Mouse (Mus musculus) liver, embryonic 16.5 days (tissue): ENCODE data around the gene Ldhb. TPM values are rescaled to one million over a fixed set of nuclear protein-coding genes. Genes with fewer than 3 reads are reported as not detected.

Experiments used
- polyA plus RNA-seq: library from polyadenylated mRNA; unstranded; fragments of >200 nt; fragmentation: Nextera tagmentation; extraction: Ambion mirVana; gene quantifications from 2 replicates; pipeline ENCODE4 v1.2.1, GENCODE M21; 2015

The Ldhb gene
- polyA plus RNA-seq, 1 experiment from 2014 or later: 17.6 TPM

Other genes starting within 250 kb of the Ldhb start
- 2.0 TPM in 1 of 2 replicates, not detected in the other for gene Iapp, start 209.5 kb downstream of the Ldhb start, polyA plus RNA-seq
- gene Slco1a5, start 185.0 kb downstream of the Ldhb start, polyA plus RNA-seq: 0.05 TPM in 1 of 2 replicates, not detected in the other
- gene Pyroxd1, start 162.3 kb downstream of the Ldhb start, polyA plus RNA-seq: 5.6 and 6.3 TPM in 2 replicates
- 12.1 and 13.8 TPM in 2 replicates for gene Recql, start 120.9 kb downstream of the Ldhb start, polyA plus RNA-seq
- 26.1 and 27.3 TPM in 2 replicates for gene Golt1b, start 120.7 kb downstream of the Ldhb start, polyA plus RNA-seq
- 0.06 and 0.27 TPM in 2 replicates for gene Spx, start 94.5 kb downstream of the Ldhb start, polyA plus RNA-seq
- gene Gys2, start 34.8 kb downstream of the Ldhb start, polyA plus RNA-seq: 81.0 and 83.9 TPM in 2 replicates
- gene Kcnj8, start 63.7 kb upstream of the Ldhb start, polyA plus RNA-seq: 2.0 and 2.1 TPM in 2 replicates
- gene Abcc9, start 194.4 kb upstream of the Ldhb start, polyA plus RNA-seq: 1.5 and 2.1 TPM in 2 replicates
- 156 and 159 TPM in 2 replicates for gene Cmas, start 248.7 kb upstream of the Ldhb start, polyA plus RNA-seq